Mouse (Mus musculus): Measurements from ENCODE around the gene Cntn3.

- no peak for TF ChIP-seq EP300 (IDR thresholded peaks at IDR 0.05; ENCODE audit: low read depth)
- no peak for TF ChIP-seq CTCF (IDR thresholded peaks at IDR 0.05; ENCODE audit: low read depth)
Measured at GRCm38 (mm10) chr6:102438353-102438752, 134.5 kb downstream of the Cntn3 start.

Data from liver, embryonic 14.5 days (tissue).